Mouse (Mus musculus) heart, postnatal 25 days (tissue): ENCODE results near the gene Dck. TPM values are rescaled to one million over a fixed set of nuclear protein-coding genes. Genes with fewer than 3 reads are reported as not detected.

ENCODE experiments used
- total RNA-seq, 2 experiments: library from RNA; stranded (reverse); gene quantifications; 2 replicates each; pipeline ENCODE4 v1.2.3; 2021

Dck gene
- total RNA-seq, 2 experiments from 2014 or later: 3.2 to 3.5 TPM

Other genes starting within 250 kb of the Dck start
- under 1 TPM in 1 of 2 experiments, not detected in 1; 0.10 TPM for gene Jchain, start 237.1 kb upstream of the Dck start, total RNA-seq
- 10 to 100 TPM; 19.3 to 19.9 TPM for gene Utp3, start 210.5 kb upstream of the Dck start, total RNA-seq
- 10 to 100 TPM; 10.5 to 11.5 TPM for gene Rufy3, start 200.0 kb upstream of the Dck start, total RNA-seq
- 100 to 1,000 TPM; 206 to 221 TPM for gene Grsf1, start 88.8 kb upstream of the Dck start, total RNA-seq
- gene Mob1b, start 44.1 kb upstream of the Dck start, total RNA-seq: 10 to 100 TPM; 28.0 to 28.3 TPM
- 10 to 100 TPM; 20.7 to 24.4 TPM for gene Slc4a4, start 121.8 kb downstream of the Dck start, total RNA-seq